Mouse (Mus musculus) heart, postnatal 0 days (tissue): ENCODE data around the gene Lsm12.

Source experiments
- CTCF ChIP-seq: IDR thresholded peaks from 2 replicates; pipeline ENCODE4 v1.5.1; 2016; ENCODE audit warnings: antibody characterized with exemption, control low read depth, low read depth
- EP300 ChIP-seq: IDR thresholded peaks from 2 replicates; pipeline ENCODE4 v1.6.1; 2016; ENCODE audit warnings: antibody characterized with exemption, low read depth

DNA sequence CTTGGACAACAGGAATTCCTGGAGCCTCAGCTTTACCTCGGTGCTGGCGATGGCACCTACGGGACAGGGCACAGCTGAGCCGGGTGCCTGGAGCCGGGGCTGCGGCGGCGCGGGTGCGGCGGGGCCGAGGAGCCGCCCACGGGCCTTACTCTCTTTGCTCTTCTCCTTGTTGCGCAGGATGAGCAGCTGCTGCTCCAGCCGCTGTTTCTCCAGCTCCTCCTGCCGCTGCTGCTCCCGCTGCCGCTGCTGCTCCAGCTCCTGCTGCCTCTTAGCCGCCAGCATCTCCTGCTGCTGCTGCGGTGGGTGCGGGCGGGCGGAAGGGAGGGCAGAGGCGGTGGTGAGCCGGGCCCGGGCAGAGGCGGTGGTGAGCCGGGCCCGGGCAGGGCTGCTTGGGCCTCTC lies 21.4 kb upstream of the Lsm12 start:
- TF ChIP-seq CTCF, result no peak
- no peak for TF ChIP-seq EP300
